Mouse (Mus musculus): ENCODE results near the gene Cd320.

DNA sequence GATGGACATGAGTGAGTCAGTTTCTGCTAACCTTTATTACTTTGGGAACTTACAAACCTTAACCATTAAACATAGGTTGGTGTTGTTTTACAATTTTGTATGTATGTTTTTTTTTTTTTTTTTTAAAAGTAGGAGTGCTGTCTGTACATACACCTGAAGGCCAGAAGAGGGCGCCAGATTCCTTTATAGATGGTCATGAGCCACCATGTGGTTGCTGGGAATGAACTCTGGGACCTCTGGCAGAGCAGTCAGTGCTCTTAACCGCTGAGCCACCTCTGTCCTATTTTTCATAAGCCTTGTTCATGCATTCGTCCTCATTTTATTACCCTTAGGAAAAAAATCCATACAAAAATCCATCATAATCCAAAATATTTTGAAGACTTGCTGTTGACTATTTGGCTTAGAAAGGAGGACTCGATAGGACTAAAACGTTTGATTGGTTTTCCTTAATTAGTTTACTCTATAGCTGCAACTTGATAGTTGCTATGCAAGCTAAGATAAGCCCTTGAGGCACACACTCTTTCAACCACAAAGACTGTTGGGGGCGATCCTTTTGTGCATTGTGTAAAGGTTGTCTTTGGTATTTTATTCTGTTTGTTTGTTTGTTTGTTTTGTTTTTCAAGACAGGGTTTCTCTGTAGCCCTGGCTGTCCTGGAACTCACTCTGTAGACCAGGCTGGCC is 54.4 kb downstream of the Cd320 start:
- TF ChIP-seq CTCF (IDR thresholded peaks at IDR 0.05; ENCODE audit: borderline replicate concordance, control insufficient read depth, extremely low read depth, insufficient read depth, low read length, poor library complexity) (no peak), POLR2A (IDR thresholded peaks at IDR 0.05; ENCODE audit: control insufficient read depth, extremely low read depth, insufficient read depth, low read length, poor library complexity) (no peak)

Measured in thymus, adult 2 months (tissue).